Mouse (Mus musculus) heart, postnatal 10 days (tissue): ENCODE results near the gene Yaf2. TPM values are rescaled to one million over a fixed set of nuclear protein-coding genes. Genes with fewer than 3 reads are reported as not detected.
"Not testable (repeated sequence)": the region's sequence is repeated elsewhere in the genome, so short reads cannot be mapped to it uniquely, and the experiment has no call there.

Experiments
- DNase-seq, 2 experiments: peaks; one replicate each; pipeline ENCODE4 v3.0.0; 2021
- intact Hi-C: fragments of 180-260 bp; cut with DNase I; formaldehyde crosslinking; loops from one replicate; pipeline ENCODE4 v1.15.1; 2025
- total RNA-seq, 2 experiments: library from RNA; stranded (reverse); gene quantifications; 2 replicates each; pipeline ENCODE4 v1.2.3; 2021

The Yaf2 gene
- 10 to 100 TPM; 29.8 to 32.0 TPM for total RNA-seq

DNA sequence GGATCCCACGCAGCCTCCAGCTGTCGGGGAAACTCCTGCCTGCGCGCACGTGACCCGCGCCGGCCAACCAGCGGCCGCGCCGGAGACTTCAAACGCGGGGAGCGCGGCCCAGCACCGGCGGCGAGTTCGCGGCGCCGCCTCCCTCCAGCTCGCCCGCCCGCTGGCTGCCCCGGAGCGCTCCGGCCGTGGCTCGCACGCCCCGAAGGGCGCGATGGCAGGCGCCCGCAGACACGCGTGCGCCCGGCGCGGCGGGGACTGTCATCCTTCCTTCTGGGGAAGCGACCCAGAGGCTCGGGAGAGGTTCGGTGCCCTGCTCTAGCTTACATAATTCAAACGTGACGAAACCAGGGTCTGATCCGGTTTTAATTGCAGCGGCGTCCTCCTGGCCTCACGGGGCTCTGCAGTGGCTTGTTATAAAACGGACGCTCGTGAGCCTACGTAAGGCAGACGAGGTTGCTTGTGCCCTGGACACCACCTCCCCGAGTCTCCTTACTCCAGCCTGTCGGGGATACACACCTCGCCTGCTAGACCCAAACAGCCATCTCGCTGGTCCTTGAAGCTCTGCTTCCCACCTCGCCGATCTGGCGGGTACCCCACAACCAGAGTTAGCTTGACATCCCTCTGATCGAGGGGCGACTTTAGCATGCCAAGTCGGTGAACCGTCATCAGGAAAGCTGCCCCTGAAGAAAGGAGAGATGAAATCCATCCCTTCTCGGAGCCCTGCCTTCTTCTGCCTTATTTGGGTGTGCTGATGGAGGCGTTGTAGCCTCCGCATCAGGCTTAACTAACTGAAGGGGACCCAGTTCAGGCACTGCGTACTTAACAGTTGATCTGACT lies at the start of gene Yaf2:
Gene Yaf2 (minus strand): TSS at position 11 of the 837 bp plus-strand sequence.
- peak; percentile 86 to 88 for DNase-seq
- intact Hi-C loops: loop anchor here (2.0 to 5.0 kb wide), 2 partner anchors 40 to 62 kb away; partner anchors contain the start of genes Pphln1 and Zcrb1

DNA sequence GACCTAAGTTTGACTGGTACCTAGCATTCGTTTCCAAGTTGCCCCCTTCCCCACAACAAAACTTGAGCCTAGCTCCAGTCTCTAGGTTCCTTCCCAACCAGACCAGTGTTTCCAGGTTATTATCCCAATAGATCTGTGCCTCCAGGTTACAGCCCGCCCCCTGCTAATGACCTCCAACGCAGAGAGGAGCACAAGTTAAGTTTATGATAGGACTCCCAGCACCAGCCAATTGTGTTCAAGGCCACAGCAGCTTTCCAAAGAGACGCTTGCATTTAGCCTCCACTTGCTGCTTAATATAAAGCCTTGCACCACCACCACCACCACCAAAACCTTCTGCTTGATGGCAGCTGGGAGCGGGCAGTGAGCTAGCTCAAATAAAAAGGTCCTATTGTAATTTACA lies 44.6 kb upstream of the Yaf2 start:
- no peak for DNase-seq
- intact Hi-C loops: no loop called here

DNA sequence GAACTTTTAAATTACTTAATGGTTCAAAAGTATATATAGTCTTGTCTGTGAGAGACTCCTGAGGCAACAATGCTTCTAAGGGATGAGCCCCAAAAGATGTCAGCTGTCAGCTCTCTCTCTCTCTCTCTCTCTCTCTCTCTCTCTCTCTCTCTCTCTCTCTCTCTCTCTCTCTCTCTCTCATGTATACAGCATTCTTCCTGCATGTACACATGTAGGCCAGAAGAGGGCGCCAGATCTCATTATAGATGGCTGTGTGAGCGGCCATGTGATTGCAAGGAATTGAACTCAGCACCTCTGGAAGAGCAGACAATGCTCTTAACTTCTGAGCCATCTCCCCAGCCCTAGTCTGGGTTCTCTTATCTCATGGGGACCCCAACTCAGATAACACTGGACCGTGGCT lies 42.4 kb upstream of the Yaf2 start:
- intact Hi-C loops: no loop called here
- no peak for DNase-seq

DNA sequence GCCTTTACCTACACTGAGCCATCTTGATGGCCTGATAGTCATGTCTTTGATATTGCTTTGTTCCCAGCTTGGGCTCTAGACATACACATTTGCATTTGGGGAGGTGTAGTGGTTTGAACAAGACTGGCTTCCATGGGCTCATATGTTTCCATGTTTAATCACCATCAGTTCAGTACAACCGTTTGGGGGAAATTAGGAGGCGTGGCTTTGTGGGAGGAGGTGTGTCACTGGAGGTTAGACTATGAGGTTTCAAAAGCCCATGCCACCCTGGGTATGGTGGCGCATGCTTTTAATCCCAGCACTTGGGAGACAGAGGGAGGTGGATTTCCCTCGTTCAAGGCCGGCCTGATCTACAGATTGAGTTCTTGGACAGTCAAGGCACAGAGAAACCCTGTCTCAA lies 39.0 kb upstream of the Yaf2 start:
- intact Hi-C loops: no loop called here
- DNase-seq: no peak

DNA sequence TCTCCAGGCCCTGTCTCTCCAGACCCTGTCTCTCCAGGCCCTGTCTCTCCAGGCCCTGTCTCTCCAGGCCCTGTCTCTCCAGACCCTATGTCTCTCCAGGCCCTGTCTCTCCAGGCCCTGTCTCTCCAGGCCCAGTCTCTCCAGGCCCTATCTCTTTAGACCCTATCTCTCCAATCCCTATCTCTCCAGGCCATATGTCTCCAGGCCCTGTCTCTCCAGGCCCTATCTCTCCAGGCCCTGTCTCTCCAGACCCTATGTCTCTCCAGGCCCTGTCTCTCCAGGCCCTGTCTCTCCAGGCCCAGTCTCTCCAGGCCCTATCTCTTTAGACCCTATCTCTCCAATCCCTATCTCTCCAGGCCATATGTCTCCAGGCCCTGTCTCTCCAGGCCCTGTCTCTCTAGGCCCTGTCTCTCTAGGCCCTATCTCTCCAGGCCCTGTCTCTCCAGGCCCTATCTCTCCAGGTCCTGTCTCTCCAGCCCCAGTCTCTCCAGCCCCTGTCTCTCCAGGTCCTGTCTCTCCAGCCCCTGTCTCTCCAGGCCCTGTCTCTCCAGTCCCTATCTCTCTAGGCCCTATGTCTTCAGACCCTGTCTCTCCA lies 35.9 kb upstream of the Yaf2 start:
- intact Hi-C loops, DNase-seq: not testable (repeated sequence)

DNA sequence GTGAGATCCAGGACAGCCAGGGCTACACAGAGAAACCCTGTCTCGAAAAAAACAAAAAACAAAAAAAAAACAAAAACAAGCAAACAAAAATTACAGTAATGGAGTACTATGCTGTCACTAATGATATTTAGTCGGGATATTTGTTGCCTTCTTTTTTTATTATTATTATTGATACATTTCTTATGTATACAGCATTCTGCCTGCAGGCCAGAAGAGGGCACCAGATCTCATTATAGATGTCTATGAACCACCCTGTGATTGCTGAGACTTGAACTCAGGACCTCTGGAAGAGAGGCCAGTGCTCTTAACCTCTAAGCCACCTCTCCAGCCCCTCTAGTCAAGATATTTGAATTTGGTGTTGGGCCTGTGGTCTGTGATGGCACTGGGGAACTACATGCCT lies 35.1 kb upstream of the Yaf2 start:
- DNase-seq: no peak
- intact Hi-C loops: no loop called here

DNA sequence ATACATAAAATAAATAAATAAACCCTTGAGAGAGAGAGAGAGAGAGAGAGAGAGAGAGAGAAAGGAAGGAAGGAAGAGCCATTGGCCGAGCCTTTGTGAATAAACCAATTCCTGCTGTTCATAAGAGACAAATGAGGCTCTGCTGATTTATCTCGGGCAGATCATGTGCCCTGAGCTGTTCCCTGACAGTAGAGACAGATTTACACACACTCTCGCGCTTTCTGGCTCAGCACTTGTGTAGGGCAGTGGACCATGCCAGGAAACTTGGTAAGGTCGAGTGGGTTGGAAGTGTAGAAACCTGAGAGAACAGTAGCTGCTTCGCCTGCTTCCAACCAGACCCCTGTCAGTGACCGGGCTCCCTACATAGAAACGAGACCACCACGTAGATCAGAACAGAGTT lies 31.8 kb upstream of the Yaf2 start:
- DNase-seq: peak in 1 of 2 experiments; percentile 1
- intact Hi-C loops: no loop called here

DNA sequence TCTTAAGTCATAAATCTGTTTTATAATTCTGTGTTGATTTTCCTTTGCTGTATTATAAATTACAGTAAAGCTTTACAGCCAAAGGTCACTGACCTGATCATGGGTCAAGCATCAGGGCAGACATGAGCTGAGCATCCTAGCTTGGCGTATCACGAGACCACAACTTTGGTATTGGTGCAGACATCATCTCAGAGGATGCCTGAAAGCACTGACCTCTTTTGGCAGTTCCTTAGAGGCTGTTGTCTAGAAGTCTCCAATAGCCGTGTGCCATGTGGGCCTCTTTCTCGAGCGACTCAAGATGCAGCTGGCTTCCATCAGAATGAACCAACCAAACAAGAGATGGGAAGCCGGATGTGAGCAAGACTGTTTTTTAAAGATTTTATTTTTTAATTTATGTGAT lies 28.8 kb upstream of the Yaf2 start:
- no peak for DNase-seq
- intact Hi-C loops: no loop called here

DNA sequence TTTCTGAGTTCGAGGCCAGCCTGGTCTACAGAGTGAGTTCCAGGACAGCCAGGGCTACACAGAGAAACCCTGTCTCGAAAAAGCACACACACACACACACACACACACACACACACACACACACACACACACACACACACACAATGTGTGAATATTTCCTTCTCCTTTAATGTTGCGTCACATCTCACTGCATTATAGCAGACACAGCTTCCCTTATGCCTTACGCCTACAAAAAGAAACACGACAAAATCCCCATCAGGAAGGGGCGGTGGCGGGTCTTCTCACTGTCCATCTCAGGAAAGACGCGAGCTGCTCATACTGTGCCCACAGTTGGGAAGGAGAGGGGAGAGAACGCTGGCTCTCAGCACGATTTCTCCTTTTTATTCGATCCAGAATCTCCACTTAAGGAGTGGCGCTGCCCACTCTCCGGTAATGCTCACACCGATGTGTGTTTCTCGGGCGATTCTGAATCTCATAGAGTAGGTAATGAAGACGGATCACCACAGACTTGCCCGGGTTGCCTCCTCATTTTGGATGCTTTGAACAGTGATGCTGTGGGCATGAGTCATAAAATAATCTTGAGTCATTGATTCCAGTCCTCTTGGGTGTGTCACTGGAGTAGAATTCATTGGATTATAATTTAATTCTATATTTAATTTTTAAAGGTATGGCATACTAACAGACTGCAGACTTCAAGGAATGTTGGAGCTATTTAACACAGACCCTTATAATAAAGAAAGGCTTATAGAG lies 21.8 kb upstream of the Yaf2 start:
- intact Hi-C loops: no loop called here
- no peak for DNase-seq

DNA sequence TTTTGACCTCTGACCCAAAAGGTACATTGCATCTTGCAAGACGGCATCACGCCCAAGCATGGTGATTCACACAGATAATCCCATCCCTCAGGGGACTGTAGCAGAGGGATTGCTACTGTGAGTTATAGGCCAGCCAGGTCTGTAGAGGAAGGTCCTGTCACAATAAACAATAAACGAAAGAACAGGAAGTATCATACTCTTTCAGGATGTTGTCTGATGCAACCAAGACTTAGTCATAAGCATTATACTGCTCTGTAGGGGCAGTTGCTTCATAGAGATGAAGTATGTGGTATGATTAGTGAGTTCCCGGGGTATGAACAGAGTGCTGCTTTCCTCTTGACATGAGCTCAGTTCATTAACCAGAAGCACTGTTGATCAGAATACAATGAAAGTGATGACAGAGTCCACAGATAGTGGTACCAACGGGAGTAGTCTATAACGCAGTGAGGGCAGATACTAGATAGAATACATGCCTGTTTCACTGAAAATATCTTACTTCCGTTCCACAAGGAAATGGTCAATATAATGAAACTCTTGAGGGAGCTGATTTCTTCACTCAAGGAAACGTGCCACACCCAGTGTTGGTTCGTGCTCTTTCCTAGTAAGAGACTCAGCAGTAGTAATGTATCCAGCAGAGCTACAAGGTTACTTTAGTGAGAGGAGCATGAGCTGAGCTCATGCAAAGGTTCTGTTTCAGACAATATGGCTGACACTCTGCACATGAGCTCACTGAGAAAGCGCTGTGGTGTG lies 4.1 kb upstream of the Yaf2 start:
- no peak for DNase-seq
- intact Hi-C loops: no loop called here

DNA sequence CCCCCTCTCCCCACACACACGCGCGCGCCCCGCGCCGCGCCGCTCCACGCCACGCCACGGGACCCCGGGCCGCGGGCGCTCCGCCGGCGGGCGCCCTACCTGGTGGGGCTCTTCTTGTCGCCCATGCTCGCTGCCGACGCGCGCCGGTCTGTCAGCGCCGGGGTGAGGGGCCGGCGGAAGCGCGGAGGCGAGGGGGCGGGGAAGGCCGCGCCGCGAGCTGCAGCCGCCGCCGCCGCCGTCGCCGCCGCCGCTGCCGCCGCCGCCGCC lies 144 bp downstream of the Yaf2 start:
- intact Hi-C loops: loop anchor here (2.0 to 5.0 kb wide), 2 partner anchors 39 to 62 kb away; partner anchors contain the start of genes Pphln1 and Zcrb1
- DNase-seq: no peak

DNA sequence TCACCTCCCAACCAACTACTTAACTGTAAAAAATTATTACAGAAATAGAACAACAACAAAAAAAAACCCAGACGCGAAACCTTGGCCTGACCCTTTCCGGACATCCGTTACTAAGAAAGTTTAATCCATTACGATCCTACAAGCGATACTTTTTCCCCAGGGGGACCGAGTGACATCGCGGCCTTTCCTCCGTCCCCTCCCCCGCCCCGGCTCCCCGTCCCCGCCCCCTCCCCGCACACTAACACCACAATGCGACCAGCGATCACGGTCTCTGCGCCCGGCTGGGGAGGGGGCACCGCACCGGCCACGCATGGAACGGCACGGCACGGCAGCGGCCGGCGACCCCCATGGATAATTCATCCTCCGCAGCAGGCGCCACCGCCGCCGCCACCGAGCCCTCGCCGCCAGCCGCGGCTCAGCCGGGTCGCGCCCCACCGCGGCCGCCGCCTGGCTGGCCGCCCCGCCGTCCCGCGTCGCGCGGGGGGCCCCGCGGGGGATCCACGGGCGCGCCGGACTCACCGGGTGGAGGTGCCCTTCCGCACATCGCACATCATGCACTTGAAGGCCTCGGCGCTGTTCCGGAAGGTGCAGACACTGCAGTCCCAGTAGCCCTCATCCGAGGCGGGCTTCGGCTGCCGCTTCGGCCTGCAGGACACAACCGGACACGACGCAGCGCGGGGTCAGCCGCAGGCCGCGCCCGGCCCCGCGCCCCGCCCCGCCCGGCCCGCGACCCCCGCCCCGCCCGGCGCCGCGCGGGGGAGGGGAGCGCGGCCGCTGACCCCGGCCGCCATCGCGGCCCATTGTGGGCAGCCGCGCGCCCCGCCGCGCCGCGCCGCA lies 696 bp downstream of the Yaf2 start:
- peak; percentile 60 to 64 for DNase-seq

DNA sequence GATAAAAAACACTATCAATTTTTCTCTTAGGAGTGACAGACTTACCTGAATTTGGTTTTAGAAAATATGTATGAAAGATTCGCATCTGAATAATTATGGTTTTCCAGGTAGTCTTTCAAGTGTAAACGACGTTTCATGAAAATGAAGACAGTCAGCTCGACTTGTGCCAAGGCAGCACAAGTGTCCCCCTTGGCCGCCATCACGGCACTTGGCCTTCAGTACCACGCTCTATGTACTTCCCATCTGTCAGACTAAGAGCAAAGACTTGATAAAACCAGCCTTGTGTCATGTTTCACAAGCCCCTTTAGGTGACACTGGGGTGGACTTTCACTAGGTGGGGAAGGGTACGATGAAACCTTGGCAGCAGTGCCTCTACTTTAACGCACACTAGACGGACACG lies 5.5 kb downstream of the Yaf2 start:
- intact Hi-C loops: no loop called here

More for the DNA sequence above, 696 bp downstream of the Yaf2 start:
- intact Hi-C loops: loop anchor here (2.0 to 5.0 kb wide), 3 partner anchors 39 to 63 kb away; partner anchors contain the start of genes Pphln1 and Zcrb1

DNA sequence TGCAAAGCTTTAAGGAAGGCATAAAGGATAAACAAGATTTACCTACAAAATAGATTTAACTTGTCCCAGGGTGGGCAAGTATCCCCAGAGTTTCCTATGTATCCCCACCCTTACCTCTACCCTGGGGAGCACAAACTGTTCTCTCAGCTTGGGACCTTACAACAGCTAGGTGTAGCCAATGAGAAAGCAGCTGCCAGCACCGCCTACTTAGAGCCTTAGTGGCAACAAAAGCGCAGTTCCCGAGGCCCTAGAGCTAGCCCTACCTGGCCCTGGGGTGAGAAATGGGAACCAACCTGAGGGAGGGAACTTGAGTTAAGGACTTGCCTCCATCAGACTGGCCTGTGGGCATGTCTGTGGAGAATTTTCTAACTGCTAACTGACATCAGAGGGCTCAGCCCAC lies 9.5 kb downstream of the Yaf2 start:
- intact Hi-C loops: no loop called here
- no peak for DNase-seq

More for the DNA sequence above, 5.5 kb downstream of the Yaf2 start:
- DNase-seq: no peak

DNA sequence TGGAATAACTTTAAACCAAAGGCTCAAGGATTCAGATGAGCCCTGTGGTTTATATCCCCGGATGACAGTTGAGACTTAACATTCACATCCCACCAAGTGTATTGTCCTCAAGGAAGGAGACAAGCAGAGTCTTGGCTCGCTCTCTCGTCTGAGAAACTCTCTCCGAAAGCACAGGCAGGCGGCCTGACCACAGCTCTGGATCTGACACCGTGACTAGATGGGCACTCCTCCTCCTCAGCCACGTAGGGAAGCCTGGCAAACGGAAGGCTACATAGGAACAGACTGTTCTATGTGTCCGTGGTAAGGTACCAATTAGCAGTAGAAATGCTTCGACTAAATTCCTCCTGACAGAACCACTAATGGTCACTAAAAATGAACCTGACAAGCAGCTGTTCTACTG lies 10.1 kb downstream of the Yaf2 start:
- no peak for DNase-seq
- intact Hi-C loops: no loop called here

DNA sequence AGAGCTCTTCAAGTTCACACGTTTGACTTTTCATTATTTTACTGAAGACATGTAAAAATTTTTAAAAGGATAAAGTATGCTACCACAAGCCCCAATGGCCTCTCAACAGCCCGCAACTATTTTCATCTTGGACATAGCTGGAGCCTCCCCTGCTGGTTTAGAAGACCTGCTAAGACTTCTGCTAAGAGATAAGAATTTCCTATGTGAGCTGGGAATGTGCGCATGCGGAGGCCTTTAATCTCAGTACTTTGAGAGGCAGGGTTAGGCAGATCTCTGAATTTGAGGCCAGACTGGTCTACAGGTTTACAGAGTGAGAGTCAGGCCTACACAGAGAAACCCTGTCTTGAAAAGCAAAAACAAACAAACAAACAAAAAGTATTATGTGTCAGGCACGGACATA lies 11.4 kb downstream of the Yaf2 start:
- intact Hi-C loops: no loop called here
- no peak for DNase-seq

DNA sequence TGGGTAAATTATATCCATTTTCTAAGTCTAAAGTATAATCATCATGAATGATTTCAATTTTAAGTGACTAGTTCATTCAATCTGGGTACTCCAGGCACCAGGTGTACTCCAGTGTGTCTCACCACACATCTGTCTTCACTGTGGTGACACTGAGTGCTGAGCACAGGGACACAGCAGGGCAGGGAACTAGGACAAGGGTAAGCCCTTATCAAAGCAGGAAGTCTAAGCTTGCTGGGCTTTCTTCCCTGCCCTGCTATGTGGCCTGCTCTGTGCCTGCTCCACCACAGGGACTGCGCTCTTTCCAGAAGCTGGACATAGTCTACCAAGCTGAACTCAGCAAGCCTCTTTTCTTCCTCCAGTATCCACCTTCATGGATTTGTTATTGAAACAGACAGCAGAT lies 18.0 kb downstream of the Yaf2 start:
- intact Hi-C loops: no loop called here

DNA sequence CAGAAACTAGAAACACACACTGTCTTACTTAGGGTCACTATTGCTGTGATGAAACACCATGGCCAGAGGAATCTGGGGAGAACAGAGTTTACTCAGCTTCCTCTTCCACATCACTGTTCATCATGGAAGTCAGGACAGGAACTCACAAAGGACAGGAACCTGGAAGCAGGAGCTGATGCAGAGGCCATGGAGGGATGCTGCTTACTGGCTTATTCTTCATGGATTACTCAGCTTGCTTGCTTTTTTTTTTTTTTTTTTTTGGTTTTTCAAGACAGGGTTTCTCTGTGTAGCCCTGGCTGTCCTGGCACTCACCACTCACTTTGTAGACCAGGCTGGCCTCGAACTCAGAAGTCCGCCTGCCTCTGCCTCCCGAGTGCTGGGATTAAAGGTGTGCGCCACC lies 26.4 kb downstream of the Yaf2 start:
- intact Hi-C loops, DNase-seq: not testable (repeated sequence)

More for the DNA sequence above, 18.0 kb downstream of the Yaf2 start:
- peak; percentile 32 to 38 for DNase-seq

DNA sequence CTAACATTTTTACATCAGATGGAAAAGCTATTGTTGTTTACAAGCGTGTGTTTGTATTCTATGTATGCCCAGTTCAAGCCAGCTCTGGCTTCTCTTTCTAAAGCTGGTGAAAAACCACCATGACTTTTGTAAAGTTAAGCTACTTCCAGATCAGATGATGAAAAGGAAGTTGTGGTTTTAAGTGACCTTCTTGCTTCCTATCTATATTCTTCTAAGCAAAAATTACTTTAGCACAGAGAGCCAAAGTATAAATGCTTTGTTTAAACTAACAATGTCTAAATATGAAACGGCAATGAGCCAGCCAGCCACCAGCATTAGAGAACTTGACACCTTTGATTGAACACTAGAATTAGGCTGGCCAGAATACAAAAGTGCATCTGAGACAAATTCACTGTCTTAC lies 38.5 kb downstream of the Yaf2 start:
- intact Hi-C loops: loop anchor here (5.0 kb wide), 1 partner anchor 39 kb away; the partner anchor contains the start of gene Yaf2
- DNase-seq: no peak

DNA sequence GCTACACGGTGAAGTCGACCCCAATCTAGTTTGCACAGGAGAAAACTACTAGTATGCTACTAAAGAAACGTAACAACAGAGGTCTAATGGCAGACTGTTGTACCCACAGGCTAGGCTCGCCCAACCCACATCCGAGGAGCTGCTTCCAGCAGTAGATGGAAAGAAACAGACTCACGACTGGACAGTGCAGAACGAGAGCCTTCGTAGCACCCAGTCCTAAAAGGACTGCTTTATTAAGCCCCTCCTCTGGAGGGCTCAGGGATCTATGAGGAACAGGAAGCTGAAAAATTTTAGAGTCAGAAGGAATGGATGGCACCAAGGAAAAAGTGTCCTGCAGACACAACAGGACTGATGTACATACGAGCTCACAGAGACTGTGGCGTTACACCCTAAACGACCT lies 42.3 kb downstream of the Yaf2 start:
- DNase-seq: no peak
- intact Hi-C loops: no loop called here
